Mouse (Mus musculus) kidney, adult 2 months (tissue): ENCODE measurements around the gene Stt3b.

ENCODE experiments used
- CTCF ChIP-seq: fragments of 200-500 bp; conservative IDR thresholded peaks from 2 replicates; pipeline ENCODE4 v1.5.1; 2011; ENCODE audit warnings: low read depth, mild to moderate bottlenecking, control low read depth, low read length, moderate library complexity, mixed read lengths; ENCODE audit not compliant: insufficient read depth, insufficient read length
- POLR2A ChIP-seq: fragments of 200-500 bp; IDR thresholded peaks from one replicate; pipeline ENCODE4 v1.6.1; 2011; ENCODE audit warnings: low read depth, low read length, control low read depth

DNA sequence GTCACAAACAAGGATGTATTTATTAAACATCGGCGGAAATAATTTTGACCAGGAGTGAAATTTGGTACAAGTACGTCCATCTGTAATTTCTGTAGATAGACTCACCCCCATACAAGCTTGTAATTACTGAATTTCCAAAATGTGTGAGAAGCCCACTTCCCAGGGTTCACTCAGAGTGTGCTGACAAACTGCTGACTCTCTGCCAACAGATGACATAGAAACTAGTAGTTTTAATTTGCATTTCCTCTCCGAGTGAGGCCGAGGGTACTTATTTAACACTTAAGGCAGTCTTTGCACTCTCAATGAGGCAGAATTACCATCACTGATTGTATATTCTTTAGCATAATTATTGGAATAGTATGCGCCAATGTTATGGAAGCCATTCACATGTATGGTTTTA lies 12.2 kb upstream of the Stt3b start:
- no peak for TF ChIP-seq CTCF
- TF ChIP-seq POLR2A, result no peak
